Mouse (Mus musculus): Measurements from ENCODE around the gene Suco.

DNA sequence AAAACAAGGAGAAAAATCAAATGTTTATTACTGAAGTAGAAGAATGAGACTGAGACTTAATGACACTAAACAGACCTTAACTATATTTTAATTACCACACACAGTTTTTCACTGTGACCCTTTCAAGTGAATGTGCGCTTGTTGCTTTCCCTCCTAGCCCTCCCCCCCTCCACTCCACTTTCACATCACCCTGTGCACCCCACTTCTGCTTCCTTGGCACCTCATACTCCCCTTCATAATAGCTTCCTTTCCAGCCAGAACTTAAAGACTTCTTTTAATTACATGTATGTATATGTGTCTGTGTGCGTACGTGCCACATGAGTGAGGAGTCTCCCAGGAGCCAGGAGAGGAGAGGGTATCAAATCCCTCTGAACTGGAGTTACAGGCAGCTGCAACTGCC lies 12.3 kb upstream of the Suco start:
- TF ChIP-seq CTCF (IDR thresholded peaks at IDR 0.05; ENCODE audit: extremely low read depth, insufficient read depth, insufficient read length, insufficient replicate concordance) (no peak), POLR2A (IDR thresholded peaks at IDR 0.05; ENCODE audit: low read depth, low read length) (no peak)
